Mouse (Mus musculus): ENCODE measurements around the gene Stx8.

Stx8 gene

GRCm38 (mm10) chr11:67983564-67983963, 17.6 kb downstream of the Stx8 start:
- DNase-seq: no peak

- DNase-seq: peak; percentile 28
Measured at GRCm38 (mm10) chr11:67991240-67991639, 25.2 kb downstream of the Stx8 start.

GRCm38 (mm10) chr11:67995965-67996364, 30.0 kb downstream of the Stx8 start:
- no peak for DNase-seq

- DNase-seq: peak; percentile 64
Measured at GRCm38 (mm10) chr11:67998905-67999304, 32.9 kb downstream of the Stx8 start.

- DNase-seq: no peak
Measured at GRCm38 (mm10) chr11:67999629-68000028, 33.6 kb downstream of the Stx8 start.

GRCm38 (mm10) chr11:68004191-68004590, 38.2 kb downstream of the Stx8 start:
- DNase-seq: peak; percentile 62

DNA sequence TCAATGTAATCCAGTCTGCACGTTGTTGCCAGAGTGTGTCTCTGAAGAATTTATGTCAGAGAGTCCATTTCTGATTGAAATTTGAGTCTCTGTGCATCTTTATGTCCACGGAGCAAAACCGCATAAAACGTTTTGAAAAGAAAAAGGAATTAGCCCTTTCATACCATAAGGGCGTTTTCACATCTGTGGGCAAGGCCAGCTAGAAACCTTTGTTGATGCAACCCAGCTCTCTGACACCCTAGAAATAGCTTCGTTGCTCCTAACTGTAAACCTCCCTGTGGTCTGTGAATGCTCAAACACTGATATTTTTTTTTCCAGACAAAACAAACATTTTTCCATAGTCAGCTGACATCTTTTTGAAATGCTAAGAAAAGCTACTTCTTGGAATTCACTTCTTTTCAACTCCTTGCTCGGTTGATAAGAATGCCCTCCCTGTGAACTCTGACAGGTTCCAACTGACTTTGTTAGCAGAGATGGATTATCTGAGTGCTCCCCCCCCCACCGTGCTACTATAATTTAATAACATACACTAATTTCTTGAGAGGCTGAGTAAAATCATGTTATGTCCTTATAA, 40.3 kb downstream of the Stx8 start:
- no peak for DNase-seq

DNA sequence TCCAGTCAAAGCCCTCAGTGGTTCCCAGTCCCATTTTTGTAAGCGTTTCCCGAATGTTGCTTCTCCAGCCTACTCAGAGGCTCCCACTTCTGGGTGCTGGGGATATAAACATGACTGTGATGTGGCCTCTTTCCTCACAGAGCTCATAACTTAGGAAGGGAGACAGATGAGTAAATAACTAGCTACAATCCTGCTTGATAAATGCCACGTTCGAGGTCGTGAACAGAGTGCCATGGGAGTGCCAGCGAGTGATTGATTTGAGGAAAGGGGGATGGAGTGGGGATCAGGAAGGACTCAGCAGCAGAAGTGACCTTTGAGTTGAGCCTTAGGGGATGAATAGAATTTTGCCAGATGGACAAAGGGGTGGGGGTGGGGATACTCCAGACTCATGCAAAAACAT, 41.7 kb downstream of the Stx8 start:
- DNase-seq: no peak

DNA sequence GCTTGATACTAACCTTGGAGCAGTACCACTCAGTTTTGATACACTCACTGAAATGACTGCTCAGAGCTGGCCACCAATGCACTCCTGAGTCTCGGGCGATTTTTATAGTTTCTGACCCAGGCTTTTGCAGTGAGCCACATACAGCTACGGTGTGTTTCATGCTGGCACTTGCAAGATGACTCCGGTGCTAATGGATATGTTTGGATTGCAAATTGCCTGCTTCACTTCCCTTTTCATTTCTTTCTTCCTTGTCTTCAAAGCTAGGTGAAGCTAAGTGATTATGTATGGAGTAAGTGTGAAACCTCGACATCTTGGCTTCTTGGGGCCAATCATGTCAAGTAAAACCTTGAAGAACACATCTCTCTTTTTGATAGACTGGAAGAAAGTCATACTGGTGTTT, 43.4 kb downstream of the Stx8 start:
- DNase-seq: no peak

DNA sequence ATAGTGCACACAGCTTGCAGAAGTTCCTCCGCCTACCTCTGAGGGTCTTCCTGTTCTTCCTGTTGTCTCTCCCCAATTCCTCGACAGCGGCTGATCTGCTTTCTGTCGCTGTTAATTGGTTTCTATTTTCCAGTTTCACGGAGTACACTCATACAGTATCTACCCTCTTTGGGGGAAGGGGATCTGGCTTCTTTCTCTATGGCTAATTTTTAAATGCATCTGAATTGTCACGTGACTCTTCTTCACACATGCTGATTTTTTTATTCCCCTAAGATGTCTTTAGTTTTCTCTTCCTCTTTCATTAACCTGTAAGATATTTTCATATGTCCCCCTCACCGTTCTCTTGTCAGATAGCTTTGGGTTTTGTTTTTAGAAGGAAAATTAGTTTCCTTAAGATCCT, 46.2 kb downstream of the Stx8 start:
- DNase-seq: no peak

DNA sequence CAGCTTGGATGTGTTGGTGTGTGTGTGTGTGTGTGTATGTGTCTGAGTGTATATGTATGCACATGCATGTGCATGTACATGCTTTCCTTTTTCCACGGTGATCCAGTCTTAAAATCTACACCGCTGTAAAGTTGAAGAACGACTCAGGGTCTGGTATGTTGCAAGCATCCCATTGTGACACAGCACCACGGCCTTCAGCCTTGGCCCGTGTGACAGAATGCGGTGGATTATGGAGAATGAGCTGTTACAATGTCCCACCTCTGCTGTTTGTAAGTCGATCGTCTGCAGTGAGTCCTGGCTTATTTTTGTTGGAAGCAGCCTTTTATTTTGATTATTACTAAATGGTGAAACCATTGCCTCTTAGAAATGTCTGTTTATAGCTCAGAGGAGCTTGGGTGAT, 52.2 kb downstream of the Stx8 start:
- DNase-seq: no peak

- DNase-seq: no peak
Measured at GRCm38 (mm10) chr11:68019156-68019555, 53.2 kb downstream of the Stx8 start.

GRCm38 (mm10) chr11:68021976-68022375, 56.0 kb downstream of the Stx8 start:
- DNase-seq: no peak

DNA sequence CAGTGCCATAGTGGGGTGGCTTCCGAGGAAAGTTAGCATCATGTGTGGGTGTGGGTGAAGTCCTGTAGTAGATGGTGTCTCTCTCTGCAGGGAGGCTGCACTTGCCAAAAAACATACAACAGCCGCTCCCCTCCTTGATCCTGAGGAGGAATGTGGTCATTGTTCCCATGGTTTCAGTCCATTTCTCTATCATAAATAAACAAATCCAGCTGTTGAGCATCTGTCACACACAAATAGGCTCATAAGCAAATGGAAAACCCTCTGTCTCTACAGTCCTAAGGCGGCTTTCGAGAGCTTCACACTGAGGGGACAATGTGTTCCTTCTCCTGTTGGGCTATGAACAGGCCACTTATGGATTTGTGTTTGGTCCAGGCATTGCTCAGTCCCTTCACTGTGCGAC, 56.9 kb downstream of the Stx8 start:
- no peak for DNase-seq

GRCm38 (mm10) chr11:68023811-68024369, 57.9 kb downstream of the Stx8 start:
- no peak for DNase-seq

- no peak for DNase-seq
Measured at GRCm38 (mm10) chr11:68026590-68026989, 60.6 kb downstream of the Stx8 start.

DNA sequence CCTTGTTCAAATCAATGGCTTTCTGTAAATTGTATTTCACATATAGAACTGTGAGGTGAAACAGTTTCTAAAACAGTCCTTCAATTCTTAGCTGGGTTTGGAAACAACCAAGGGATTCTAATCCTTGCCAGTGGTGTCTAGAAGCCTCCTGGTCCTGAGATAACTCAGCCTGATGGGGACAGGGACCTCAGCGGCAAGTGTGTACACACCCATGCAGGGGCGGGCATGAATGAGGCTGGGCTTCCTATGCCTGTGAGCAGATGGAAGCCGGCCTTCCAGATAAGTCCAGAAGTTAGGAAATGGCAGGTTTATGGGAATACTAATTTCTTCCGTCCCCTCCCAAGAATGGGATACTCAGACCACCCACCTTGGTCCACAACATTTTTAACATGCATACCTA, 63.1 kb downstream of the Stx8 start:
- no peak for DNase-seq

GRCm38 (mm10) chr11:68029871-68030270, 63.9 kb downstream of the Stx8 start:
- DNase-seq: no peak

DNA sequence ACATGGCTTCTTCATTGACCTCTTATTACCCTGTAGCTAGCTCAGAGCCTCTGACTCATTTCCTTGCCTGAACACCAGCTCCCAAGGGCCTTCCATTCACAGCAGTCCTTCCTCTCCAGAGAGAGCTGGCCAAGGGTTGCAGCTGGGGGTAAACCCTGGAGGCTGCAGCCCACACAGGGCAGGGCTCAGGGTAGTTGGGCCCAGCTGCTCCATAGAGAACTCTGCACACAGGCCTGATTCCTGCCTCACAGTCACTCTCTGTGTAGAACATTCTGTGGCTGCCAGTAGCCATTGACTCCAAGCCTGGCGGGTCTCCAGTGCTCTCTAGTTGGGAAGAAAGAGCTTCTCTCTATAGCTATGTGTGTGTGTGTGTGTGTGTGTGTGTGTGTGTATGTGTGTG, 64.8 kb downstream of the Stx8 start:
- DNase-seq: peak; percentile 34

- DNase-seq: no peak
Measured at GRCm38 (mm10) chr11:68032448-68032847, 66.5 kb downstream of the Stx8 start.

- DNase-seq: no peak
Measured at GRCm38 (mm10) chr11:68033331-68033926, 67.4 kb downstream of the Stx8 start.

DNA sequence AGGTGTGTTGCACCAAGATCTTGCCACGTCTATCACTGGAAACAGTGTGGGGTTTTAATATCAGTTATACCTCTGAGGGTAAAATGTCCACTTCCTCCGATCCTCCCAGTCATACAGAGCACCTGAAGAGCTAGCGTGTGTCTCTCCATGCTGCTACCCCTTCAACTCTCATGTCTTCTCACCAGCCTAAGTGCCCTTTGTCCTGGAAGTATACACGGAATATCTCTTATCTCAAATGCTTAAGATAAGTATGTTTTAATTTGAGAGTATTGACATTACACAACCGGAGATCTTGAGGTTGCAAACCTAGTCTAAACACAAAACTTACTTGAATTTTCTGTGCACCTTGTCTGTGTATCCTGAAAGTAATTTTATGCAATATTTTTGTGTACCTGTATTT, 68.4 kb downstream of the Stx8 start:
- no peak for DNase-seq

GRCm38 (mm10) chr11:68035303-68035891, 69.4 kb downstream of the Stx8 start:
- DNase-seq: no peak
